Mouse (Mus musculus): ENCODE measurements around the gene 1190002N15Rik. TPM values are rescaled to one million over a fixed set of nuclear protein-coding genes. Genes with fewer than 3 reads are reported as not detected.

1190002N15Rik gene
- total and polyA plus RNA-seq, 3 experiments: 4.7 to 8.8 TPM; not detected in 1

GRCm38 (mm10) chr9:94529987-94530386 lies 7.9 kb downstream of the 1190002N15Rik start:
- peaks cover 8% of the 10 kb centered on the region for H3K79me2 ChIP-seq (ENCODE audit: control insufficient read depth, insufficient read depth, low read length, poor library complexity)
- TF ChIP-seq NRF1 (IDR thresholded peaks at IDR 0.05; ENCODE audit: insufficient read depth, low read depth, low read length, poor library complexity, severe bottlenecking): no peak
- TF ChIP-seq CHD2 (IDR thresholded peaks at IDR 0.05; ENCODE audit: low read length): no peak
- no peak for TF ChIP-seq JUND (IDR thresholded peaks at IDR 0.05; ENCODE audit: low read depth, low read length)
- TF ChIP-seq GABPA (IDR thresholded peaks at IDR 0.05; ENCODE audit: low read depth, low read length): no peak
- no peak for TF ChIP-seq SIN3A (IDR thresholded peaks at IDR 0.05; ENCODE audit: low read length)
- TF ChIP-seq CHD1 (IDR thresholded peaks at IDR 0.05; ENCODE audit: low read depth, low read length): no peak
- no peak for TF ChIP-seq MAX (IDR thresholded peaks at IDR 0.05; ENCODE audit: low read length)
- H3K36me3 ChIP-seq (ENCODE audit: control insufficient read depth in 1 of 2, insufficient read depth in 2 of 2, low read length in 2 of 2): peaks cover 0 to 15% of the 10 kb centered on the region in 2 experiments; a peak in 2 of 4 replicates
- peak; percentile 26 for DNase-seq (ENCODE audit: low read depth, low spot score)
- H3K4me3 ChIP-seq (ENCODE audit: control insufficient read depth in 1 of 2, insufficient read depth in 1 of 2, low read depth in 2 of 2, low read length in 2 of 2): no peak overlapping the region
- H3K27ac ChIP-seq (ENCODE audit: control insufficient read depth, low read depth, low read length): no peak overlapping the region
- no peaks in the 10 kb centered on the region for H3K27me3 ChIP-seq (ENCODE audit: control insufficient read depth in 1 of 2, insufficient read depth in 2 of 2, low read length in 2 of 2)
- H3K4me1 ChIP-seq (ENCODE audit: control insufficient read depth in 1 of 2, insufficient read depth in 2 of 2, low read length in 2 of 2): peaks cover 3 to 16% of the 10 kb centered on the region in 2 experiments; a peak in 3 of 4 replicates
- H3K9ac ChIP-seq (ENCODE audit: control insufficient read depth, low read depth, low read length, poor library complexity, severe bottlenecking): no peak overlapping the region
- H3K9me3 ChIP-seq (replicated peaks; ENCODE audit: insufficient read depth, low read length): no peaks in the 10 kb centered on the region

GRCm38 (mm10) chr9:94529146-94529746 lies 8.6 kb downstream of the 1190002N15Rik start:
- peaks cover 3 to 16% of the 10 kb centered on the region in 2 experiments; a peak in 3 of 4 replicates for H3K4me1 ChIP-seq (ENCODE audit: control insufficient read depth in 1 of 2, insufficient read depth in 2 of 2, low read length in 2 of 2)
- no peak overlapping the region for H3K4me3 ChIP-seq (ENCODE audit: control insufficient read depth in 1 of 2, insufficient read depth in 1 of 2, low read depth in 2 of 2, low read length in 2 of 2)

GRCm38 (mm10) chr9:94526473-94526872 lies 11.4 kb downstream of the 1190002N15Rik start:
- Histone ChIP-seq H3K27ac (ENCODE audit: control insufficient read depth, low read depth, low read length) (no peak overlapping the region), H3K4me1 (ENCODE audit: control insufficient read depth in 1 of 2, insufficient read depth in 2 of 2, low read length in 2 of 2) (peaks cover 3 to 16% of the 10 kb centered on the region in 2 experiments; a peak in 3 of 4 replicates), H3K9me3 (replicated peaks; ENCODE audit: insufficient read depth, low read length) (no peaks in the 10 kb centered on the region), H3K36me3 (ENCODE audit: control insufficient read depth in 1 of 2, insufficient read depth in 2 of 2, low read length in 2 of 2) (peaks cover 0 to 14% of the 10 kb centered on the region in 2 experiments; a peak in 2 of 4 replicates), H3K9ac (ENCODE audit: control insufficient read depth, low read depth, low read length, poor library complexity, severe bottlenecking) (no peak overlapping the region), H3K27me3 (ENCODE audit: control insufficient read depth in 1 of 2, insufficient read depth in 2 of 2, low read length in 2 of 2) (no peaks in the 10 kb centered on the region), H3K79me2 (ENCODE audit: control insufficient read depth, insufficient read depth, low read length, poor library complexity) (peaks cover 3% of the 10 kb centered on the region; the same call in 1 of the 2 replicates), H3K4me3 (ENCODE audit: control insufficient read depth in 1 of 2, insufficient read depth in 1 of 2, low read depth in 2 of 2, low read length in 2 of 2) (no peak overlapping the region)
- no peak for TF ChIP-seq BHLHE40 (IDR thresholded peaks at IDR 0.05; ENCODE audit: borderline replicate concordance, low read depth, low read length)
- no peak for TF ChIP-seq MYB (IDR thresholded peaks at IDR 0.05; ENCODE audit: low read depth, low read length)
- DNase-seq (ENCODE audit: low read depth, low spot score): no peak

More at GRCm38 (mm10) chr9:94529146-94529746, 8.6 kb downstream of the 1190002N15Rik start:
- no peaks in the 10 kb centered on the region for H3K27me3 ChIP-seq (ENCODE audit: control insufficient read depth in 1 of 2, insufficient read depth in 2 of 2, low read length in 2 of 2)
- H3K9ac ChIP-seq (ENCODE audit: control insufficient read depth, low read depth, low read length, poor library complexity, severe bottlenecking): no peak overlapping the region
- peaks cover 0 to 15% of the 10 kb centered on the region in 2 experiments; a peak in 2 of 4 replicates for H3K36me3 ChIP-seq (ENCODE audit: control insufficient read depth in 1 of 2, insufficient read depth in 2 of 2, low read length in 2 of 2)
- no peak overlapping the region for H3K27ac ChIP-seq (ENCODE audit: control insufficient read depth, low read depth, low read length)
- H3K79me2 ChIP-seq (ENCODE audit: control insufficient read depth, insufficient read depth, low read length, poor library complexity): peaks cover 8% of the 10 kb centered on the region
- H3K9me3 ChIP-seq (replicated peaks; ENCODE audit: insufficient read depth, low read length): no peaks in the 10 kb centered on the region
- TF ChIP-seq SMC3 (IDR thresholded peaks at IDR 0.05; ENCODE audit: low read depth, low read length) (no peak), CHD2 (IDR thresholded peaks at IDR 0.05; ENCODE audit: low read length) (no peak), TCF12 (IDR thresholded peaks at IDR 0.05; ENCODE audit: low read depth, low read length) (peak; percentile 25; the same call in 1 of the 2 replicates), MXI1 (IDR thresholded peaks at IDR 0.05; ENCODE audit: low read depth, low read length) (no peak), TAL1 (IDR thresholded peaks at IDR 0.05; ENCODE audit: low read length) (peak; percentile 7; the same call in 1 of the 2 replicates), GATA1 (IDR thresholded peaks at IDR 0.05; ENCODE audit: low read depth, low read length) (peak; percentile 46; the same call in 1 of the 2 replicates), MEF2A (IDR thresholded peaks at IDR 0.05; ENCODE audit: extremely low read depth, insufficient replicate concordance, low read depth, low read length, poor library complexity, severe bottlenecking) (peak; percentile 96), EP300 (IDR thresholded peaks at IDR 0.05; ENCODE audit: low read depth in 1 of 2, low read length in 2 of 2) (peak in 1 of 2 experiments; percentile 60; a peak in 2 of 4 replicates), ETS1 (IDR thresholded peaks at IDR 0.05; ENCODE audit: low read depth, low read length) (peak; percentile 77)
- DNase-seq (ENCODE audit: low read depth, low spot score): peak; percentile 48

Measured in MEL (cell line).